ENCODE assay signal across 8 mouse cellular contexts in genomic region chr6:100287334-100288015, GRCm38 (mm10). TPM values are rescaled to one million over a fixed set of nuclear protein-coding genes. Genes with fewer than 3 reads are reported as not detected.
DNase-seq lines count a peak whose midpoint lies in the region; ATAC-seq and TF ChIP-seq lines count a peak whose summit lies in the region.

Gene Rybp, minus strand, starts transcription at chr6:100287485.

- H3K79me2 ChIP-seq in heart, adult 2 months (replicated peaks; ENCODE audit: control insufficient read depth, insufficient read depth, low read length), result peaks cover 2% of the 10 kb centered on the region; the same call in 1 of the 2 replicates

- peak within 1 kb of the TSS; percentile 64 for H3K4me3 ChIP-seq in bone marrow, adult 2 months (replicated peaks; ENCODE audit: control insufficient read depth, low read depth, low read length)
- H3K4me3 ChIP-seq in embryonic facial prominence, embryonic 14.5 days (ENCODE audit: low read depth, low read length), result peak within 1 kb of the TSS; percentile 69
- H3K4me3 ChIP-seq in heart, adult 2 months, result peak within 1 kb of the TSS; percentile 67
- peak within 1 kb of the TSS; percentile 76 for H3K4me3 ChIP-seq in limb, embryonic 12.5 days (replicated peaks)
- H3K4me3 ChIP-seq in midbrain, embryonic 14.5 days (replicated peaks; ENCODE audit: low read depth, low read length), result peak within 1 kb of the TSS; percentile 67

- ATAC-seq in embryonic facial prominence, embryonic 14.5 days (ENCODE audit: low read depth), result peak; percentile 97
- ATAC-seq in limb, embryonic 12.5 days (ENCODE audit: insufficient number of reproducible peaks, insufficient read depth, low FRiP score, low TSS enrichment, low read depth), result peak; percentile 91
- peak; percentile 96 for ATAC-seq in midbrain, embryonic 14.5 days (ENCODE audit: low FRiP score, low TSS enrichment)

- H3K36me3 ChIP-seq in embryonic facial prominence, embryonic 14.5 days (ENCODE audit: control insufficient read depth, insufficient read depth, low read length), result no peaks in the 10 kb centered on the region
- peaks cover 7% of the 10 kb centered on the region for H3K36me3 ChIP-seq in heart, adult 2 months (ENCODE audit: control insufficient read depth, insufficient read depth, low read length)
- H3K36me3 ChIP-seq in limb, embryonic 12.5 days, result no peaks in the 10 kb centered on the region
- H3K36me3 ChIP-seq in midbrain, embryonic 14.5 days (ENCODE audit: control insufficient read depth, insufficient read depth, low read length), result no peaks in the 10 kb centered on the region

- WGBS in bone marrow, adult 2 months, result under 1% methylated on average over 95 of the region's 112 CpGs
- WGBS in embryonic facial prominence, embryonic 14.5 days, result 0% methylated on average over 29 of the region's 112 CpGs
- under 1% methylated on average over 97 of the region's 112 CpGs for WGBS in heart, adult 2 months
- under 1% methylated on average over 47 of the region's 112 CpGs for WGBS in limb, embryonic 12.5 days
- under 1% methylated on average over 79 of the region's 112 CpGs for WGBS in midbrain, embryonic 14.5 days

- peak within 1 kb of the TSS; percentile 96 for H3K9ac ChIP-seq in embryonic facial prominence, embryonic 14.5 days (ENCODE audit: low read depth, low read length)
- H3K9ac ChIP-seq in heart, adult 2 months (ENCODE audit: low read depth, low read length), result peak within 1 kb of the TSS; percentile 92
- H3K9ac ChIP-seq in limb, embryonic 12.5 days (replicated peaks), result peak within 1 kb of the TSS; percentile 94
- H3K9ac ChIP-seq in midbrain, embryonic 14.5 days (replicated peaks; ENCODE audit: low read length), result peak within 1 kb of the TSS; percentile 89

- peaks cover 2% of the 10 kb centered on the region; the same call in 1 of the 2 replicates for H3K4me1 ChIP-seq in bone marrow, adult 2 months (ENCODE audit: control insufficient read depth, insufficient read depth, low read length)
- peaks cover 21% of the 10 kb centered on the region for H3K4me1 ChIP-seq in embryonic facial prominence, embryonic 14.5 days (ENCODE audit: control insufficient read depth, insufficient read depth, low read length)
- peaks cover 5% of the 10 kb centered on the region for H3K4me1 ChIP-seq in heart, adult 2 months (ENCODE audit: control insufficient read depth, insufficient read depth, low read length)
- peaks cover 34% of the 10 kb centered on the region for H3K4me1 ChIP-seq in limb, embryonic 12.5 days (replicated peaks)
- H3K4me1 ChIP-seq in midbrain, embryonic 14.5 days (ENCODE audit: control insufficient read depth, insufficient read depth, low read length), result peaks cover 28% of the 10 kb centered on the region

- peak within 1 kb of the TSS; percentile 94 for H3K27ac ChIP-seq in bone marrow, adult 2 months (ENCODE audit: control insufficient read depth, insufficient read depth, low read depth, low read length, poor library complexity)
- H3K27ac ChIP-seq in embryonic facial prominence, embryonic 14.5 days (replicated peaks; ENCODE audit: low read depth, low read length), result peak within 1 kb of the TSS; percentile 96
- H3K27ac ChIP-seq in heart, adult 2 months, result peak within 1 kb of the TSS; percentile 90
- H3K27ac ChIP-seq in limb, embryonic 12.5 days, result peak within 1 kb of the TSS; percentile 97
- H3K27ac ChIP-seq in midbrain, embryonic 14.5 days (replicated peaks; ENCODE audit: low read depth, low read length), result peak within 1 kb of the TSS; percentile 97

- no peaks in the 10 kb centered on the region for H3K9me3 ChIP-seq in embryonic facial prominence, embryonic 14.5 days (ENCODE audit: control insufficient read depth, low read length)
- no peaks in the 10 kb centered on the region for H3K9me3 ChIP-seq in limb, embryonic 12.5 days
- no peaks in the 10 kb centered on the region for H3K9me3 ChIP-seq in midbrain, embryonic 14.5 days (ENCODE audit: control insufficient read depth, low read length)

- peak within 1 kb of the TSS; percentile 97 for H3K4me2 ChIP-seq in embryonic facial prominence, embryonic 14.5 days (ENCODE audit: low read depth, low read length)
- peak within 1 kb of the TSS; percentile 91 for H3K4me2 ChIP-seq in limb, embryonic 12.5 days
- H3K4me2 ChIP-seq in midbrain, embryonic 14.5 days (ENCODE audit: low read length), result peak within 1 kb of the TSS; percentile 90

- no peak for TF ChIP-seq EP300 in heart, adult 2 months (IDR thresholded peaks at IDR 0.05; ENCODE audit: insufficient read depth, low read depth, low read length)

- TF ChIP-seq CTCF in bone marrow, adult 2 months (IDR thresholded peaks at IDR 0.05; ENCODE audit: control insufficient read depth, insufficient read depth, low read length), result no peak
- TF ChIP-seq CTCF in heart, adult 2 months (IDR thresholded peaks at IDR 0.05), result 0 out of 2 replicates have a peak, but pooled peaks have one; percentile 1

- intact Hi-C loops in heart, adult 2 months (cut with DNase I), result loop anchor here (2.0 to 10.0 kb wide), 4 partner anchors 125 to 765 kb away; partner anchors contain the start of gene Foxp1

- DNase-seq in 416B (ENCODE audit: low read depth), result peak; percentile 88
- DNase-seq in embryonic facial prominence, embryonic 14.5 days (ENCODE audit: low spot score), result peak; percentile 97
- peak; percentile 95 to 97 for DNase-seq in heart, adult 2 months
- peak; percentile 91 to 93 for DNase-seq in kidney, adult 8-10 months
- DNase-seq in midbrain, embryonic 14.5 days, result peak; percentile 98
- peak; percentile 90 for DNase-seq in spleen, adult 12 weeks (ENCODE audit: low spot score)

- H3K27me3 ChIP-seq in embryonic facial prominence, embryonic 14.5 days (replicated peaks; ENCODE audit: control insufficient read depth, insufficient read depth, low read length), result no peaks in the 10 kb centered on the region
- no peaks in the 10 kb centered on the region for H3K27me3 ChIP-seq in heart, adult 2 months (ENCODE audit: control insufficient read depth, insufficient read depth, low read length)
- peaks cover 27% of the 10 kb centered on the region for H3K27me3 ChIP-seq in limb, embryonic 12.5 days
- peaks cover 16% of the 10 kb centered on the region; the same call in 1 of the 2 replicates for H3K27me3 ChIP-seq in midbrain, embryonic 14.5 days (ENCODE audit: control insufficient read depth, insufficient read depth, low read length)

- peak; percentile 38; the same call in 1 of the 2 replicates for TF ChIP-seq POLR2A in bone marrow, adult 2 months (IDR thresholded peaks at IDR 0.05; ENCODE audit: borderline replicate concordance, control insufficient read depth, low read depth, low read length)
- TF ChIP-seq POLR2A in heart, adult 2 months (IDR thresholded peaks at IDR 0.05; ENCODE audit: insufficient read depth, low read depth, low read length), result 0 out of 2 replicates have a peak, but pooled peaks have one; percentile 20

RNA-seq across cellular contexts. Expression of gene Rybp, which starts in this region (rescaled TPM):
- 9.1 and 23.5 TPM in 2 replicates for polyA plus RNA-seq in bone marrow, adult 2 months (2011; ENCODE audit: insufficient read depth, insufficient read length, low replicate concordance, missing spikeins)
- 15.3 and 15.9 TPM in 2 replicates for polyA plus RNA-seq in embryonic facial prominence, embryonic 14.5 days (2014; fragmentation: Nextera tagmentation; extraction: Ambion mirVana)
- 10 to 100 TPM; 10.7 to 12.6 TPM for total RNA-seq in heart, adult 2 months (2021)
- 9.1 and 14.3 TPM in 2 replicates for polyA plus RNA-seq in heart, adult 2 months (2012; rRNA removed)
- 21.7 and 24.7 TPM in 2 replicates for polyA plus RNA-seq in limb, embryonic 12.5 days (2016; fragmentation: Nextera tagmentation; extraction: Ambion mirVana)
- 17.6 and 22.9 TPM in 2 replicates for polyA plus RNA-seq in midbrain, embryonic 14.5 days (2014; fragmentation: Nextera tagmentation; extraction: Ambion mirVana)

Comparison
In these comparisons a context has a peak if more than half of its experiments do, and no peak if none do; other contexts are left out.
1. Peak in every context shown above with its lines: DNase-seq, ATAC-seq, H3K4me3 ChIP-seq and H3K27ac ChIP-seq.